Mouse (Mus musculus): ENCODE measurements around the gene Faap24. TPM values are rescaled to one million over a fixed set of nuclear protein-coding genes. Genes with fewer than 3 reads are reported as not detected.

Gene Faap24
- polyA plus RNA-seq, 1 experiment from 2014 or later = 19.2 TPM

Other genes starting within 250 kb of the Faap24 start
- 6.2 and 7.5 TPM in 2 replicates for gene Slc7a10, start 210.5 kb downstream of the Faap24 start, polyA plus RNA-seq (2015; fragmentation: Nextera tagmentation; extraction: Ambion mirVana)
- gene Lrp3, start 181.3 kb downstream of the Faap24 start, polyA plus RNA-seq (2015; fragmentation: Nextera tagmentation; extraction: Ambion mirVana) = 20.8 and 21.7 TPM in 2 replicates
- gene Gpatch1, start 78.4 kb downstream of the Faap24 start, polyA plus RNA-seq (2015; fragmentation: Nextera tagmentation; extraction: Ambion mirVana) = 19.3 and 23.0 TPM in 2 replicates
- gene Rhpn2, start 62.7 kb downstream of the Faap24 start, polyA plus RNA-seq (2015; fragmentation: Nextera tagmentation; extraction: Ambion mirVana) = 4.6 and 5.0 TPM in 2 replicates
- 26.0 and 27.0 TPM in 2 replicates for gene Cep89, start 199 bp upstream of the Faap24 start, polyA plus RNA-seq (2015; fragmentation: Nextera tagmentation; extraction: Ambion mirVana)
- gene Slc7a9, start 52.0 kb upstream of the Faap24 start, polyA plus RNA-seq (2015; fragmentation: Nextera tagmentation; extraction: Ambion mirVana) = 0.18 TPM in 1 of 2 replicates, not detected in the other
- gene Tdrd12, start 140.9 kb upstream of the Faap24 start, polyA plus RNA-seq (2015; fragmentation: Nextera tagmentation; extraction: Ambion mirVana) = 0.59 and 0.92 TPM in 2 replicates
- gene Nudt19, start 159.5 kb upstream of the Faap24 start, polyA plus RNA-seq (2015; fragmentation: Nextera tagmentation; extraction: Ambion mirVana) = 81.4 and 86.7 TPM in 2 replicates
- 0.11 TPM in 2 replicates for gene Rgs9bp, start 188.7 kb upstream of the Faap24 start, polyA plus RNA-seq (2015; fragmentation: Nextera tagmentation; extraction: Ambion mirVana)
- 16.4 and 21.9 TPM in 2 replicates for gene Ankrd27, start 189.4 kb upstream of the Faap24 start, polyA plus RNA-seq (2015; fragmentation: Nextera tagmentation; extraction: Ambion mirVana)

Measured in neural tube, embryonic 13.5 days (tissue).